Mouse (Mus musculus): ENCODE data around the gene Gart. TPM values are rescaled to one million over a fixed set of nuclear protein-coding genes. Genes with fewer than 3 reads are reported as not detected.

Gart gene
- polyA plus RNA-seq, 1 experiment from 2014 or later, result 72.6 TPM

GRCm38 (mm10) chr16:91605156-91605555 is 41.6 kb downstream of the Gart start:
- no peaks in the 10 kb centered on the region for H3K9me3 ChIP-seq
- H3K4me2 ChIP-seq, result no peak overlapping the region
- no peak overlapping the region for H3K9ac ChIP-seq
- no peak overlapping the region for H3K27ac ChIP-seq (replicated peaks)
- peaks cover 7% of the 10 kb centered on the region; the same call in 1 of the 2 replicates for H3K27me3 ChIP-seq (replicated peaks)
- no peaks in the 10 kb centered on the region for H3K36me3 ChIP-seq
- no peak for ATAC-seq (ENCODE audit: extremely low read depth, insufficient number of reproducible peaks, low FRiP score, low TSS enrichment)
- peaks cover 4% of the 10 kb centered on the region; the same call in 1 of the 2 replicates for H3K4me1 ChIP-seq
- 75% methylated on average over 6 of the region's 6 CpGs for WGBS
- no peak overlapping the region for H3K4me3 ChIP-seq

- no peak for ATAC-seq (ENCODE audit: extremely low read depth, insufficient number of reproducible peaks, low FRiP score, low TSS enrichment)
- Histone ChIP-seq H3K9me3 (no peaks in the 10 kb centered on the region), H3K9ac (no peak overlapping the region), H3K4me3 (no peak overlapping the region), H3K36me3 (no peaks in the 10 kb centered on the region), H3K27ac (replicated peaks) (no peak overlapping the region), H3K27me3 (replicated peaks) (peaks cover 20% of the 10 kb centered on the region; the same call in 1 of the 2 replicates), H3K4me2 (no peak overlapping the region), H3K4me1 (peaks cover 7% of the 10 kb centered on the region)
- WGBS, result 66% methylated on average over 9 of the region's 9 CpGs
Observed at GRCm38 (mm10) chr16:91601693-91602092, 45.1 kb downstream of the Gart start.

- no peak for ATAC-seq (ENCODE audit: extremely low read depth, insufficient number of reproducible peaks, low FRiP score, low TSS enrichment)
- Histone ChIP-seq H3K27me3 (replicated peaks) (peaks cover 20% of the 10 kb centered on the region; the same call in 1 of the 2 replicates), H3K4me3 (no peak overlapping the region), H3K4me2 (no peak overlapping the region), H3K27ac (replicated peaks) (no peak overlapping the region), H3K9ac (no peak overlapping the region), H3K9me3 (no peaks in the 10 kb centered on the region), H3K4me1 (peaks cover 13% of the 10 kb centered on the region), H3K36me3 (no peaks in the 10 kb centered on the region)
- 73% methylated on average over 4 of the region's 4 CpGs for WGBS
Observed at GRCm38 (mm10) chr16:91601081-91601480, 45.7 kb downstream of the Gart start.

GRCm38 (mm10) chr16:91599242-91599641 is 47.5 kb downstream of the Gart start:
- no peak for ATAC-seq (ENCODE audit: extremely low read depth, insufficient number of reproducible peaks, low FRiP score, low TSS enrichment)

GRCm38 (mm10) chr16:91597672-91598010 is 49.1 kb downstream of the Gart start, which contains the start of gene Tmem50b:
TSS of gene Tmem50b (minus strand) at chr16:91597800.
- Histone ChIP-seq H3K4me2 (peak within 1 kb of the TSS; percentile 87), H3K9ac (peak within 1 kb of the TSS; percentile 88), H3K36me3 (no peaks in the 10 kb centered on the region), H3K4me3 (peak within 1 kb of the TSS; percentile 84), H3K27ac (replicated peaks) (peak within 1 kb of the TSS; percentile 63), H3K27me3 (replicated peaks) (peaks cover 20% of the 10 kb centered on the region; the same call in 1 of the 2 replicates), H3K4me1 (peaks cover 13% of the 10 kb centered on the region), H3K9me3 (no peaks in the 10 kb centered on the region)
- under 1% methylated on average over 33 of the region's 34 CpGs for WGBS
- peak; percentile 100 for ATAC-seq (ENCODE audit: extremely low read depth, insufficient number of reproducible peaks, low FRiP score, low TSS enrichment)

More at GRCm38 (mm10) chr16:91599242-91599641, 47.5 kb downstream of the Gart start:
- no peaks in the 10 kb centered on the region for H3K36me3 ChIP-seq
- H3K27ac ChIP-seq (replicated peaks), result no peak overlapping the region
- no peaks in the 10 kb centered on the region for H3K9me3 ChIP-seq
- no peak overlapping the region for H3K4me3 ChIP-seq
- H3K4me2 ChIP-seq, result no peak overlapping the region
- H3K9ac ChIP-seq, result no peak overlapping the region
- H3K4me1 ChIP-seq, result peaks cover 13% of the 10 kb centered on the region
- peaks cover 20% of the 10 kb centered on the region; the same call in 1 of the 2 replicates for H3K27me3 ChIP-seq (replicated peaks)

- H3K27me3 ChIP-seq (replicated peaks), result peaks cover 20% of the 10 kb centered on the region; the same call in 1 of the 2 replicates
- no peaks in the 10 kb centered on the region for H3K9me3 ChIP-seq
- peaks cover under 1% of the 10 kb centered on the region; the same call in 1 of the 2 replicates for H3K36me3 ChIP-seq
- under 1% methylated on average over 75 of the region's 75 CpGs for WGBS
- peak overlapping the region; percentile 88 for H3K9ac ChIP-seq
- peaks cover 13% of the 10 kb centered on the region for H3K4me1 ChIP-seq
- H3K27ac ChIP-seq (replicated peaks), result peak overlapping the region; percentile 63
- peak; percentile 60 for ATAC-seq (ENCODE audit: extremely low read depth, insufficient number of reproducible peaks, low FRiP score, low TSS enrichment)
- peak overlapping the region; percentile 87 for H3K4me2 ChIP-seq
- peak overlapping the region; percentile 84 for H3K4me3 ChIP-seq
Observed at GRCm38 (mm10) chr16:91596779-91597671, 49.7 kb downstream of the Gart start.

GRCm38 (mm10) chr16:91596397-91596778 is 50.4 kb downstream of the Gart start:
- no peak for ATAC-seq (ENCODE audit: extremely low read depth, insufficient number of reproducible peaks, low FRiP score, low TSS enrichment)
- Histone ChIP-seq H3K27ac (replicated peaks) (no peak overlapping the region), H3K4me3 (peak overlapping the region; percentile 84), H3K4me2 (peak overlapping the region; percentile 87), H3K9ac (peak overlapping the region; percentile 88), H3K27me3 (replicated peaks) (peaks cover 15% of the 10 kb centered on the region; the same call in 1 of the 2 replicates), H3K9me3 (no peaks in the 10 kb centered on the region), H3K36me3 (peaks cover 3% of the 10 kb centered on the region; the same call in 1 of the 2 replicates), H3K4me1 (peaks cover 13% of the 10 kb centered on the region)
- WGBS, result 16% methylated on average over 9 of the region's 9 CpGs

- Histone ChIP-seq H3K9ac (no peak overlapping the region), H3K9me3 (no peaks in the 10 kb centered on the region), H3K4me3 (no peak overlapping the region), H3K27me3 (replicated peaks) (peaks cover 12% of the 10 kb centered on the region; the same call in 1 of the 2 replicates), H3K36me3 (peaks cover 3% of the 10 kb centered on the region; the same call in 1 of the 2 replicates), H3K4me1 (peaks cover 13% of the 10 kb centered on the region), H3K4me2 (no peak overlapping the region), H3K27ac (replicated peaks) (no peak overlapping the region)
- 78% methylated on average over 6 of the region's 6 CpGs for WGBS
- no peak for ATAC-seq (ENCODE audit: extremely low read depth, insufficient number of reproducible peaks, low FRiP score, low TSS enrichment)
Observed at GRCm38 (mm10) chr16:91595076-91595475, 51.7 kb downstream of the Gart start.

- Histone ChIP-seq H3K27ac (replicated peaks) (no peak overlapping the region), H3K4me1 (peaks cover 13% of the 10 kb centered on the region), H3K9me3 (no peaks in the 10 kb centered on the region), H3K27me3 (replicated peaks) (0 out of 2 replicates have a peak, but pooled peaks cover under 1% of the 10 kb centered on the region), H3K36me3 (peaks cover 3% of the 10 kb centered on the region; the same call in 1 of the 2 replicates), H3K4me2 (no peak overlapping the region), H3K9ac (no peak overlapping the region), H3K4me3 (no peak overlapping the region)
- WGBS, result 72% methylated on average over 3 of the region's 3 CpGs
- no peak for ATAC-seq (ENCODE audit: extremely low read depth, insufficient number of reproducible peaks, low FRiP score, low TSS enrichment)
Observed at GRCm38 (mm10) chr16:91593262-91593661, 53.5 kb downstream of the Gart start.

GRCm38 (mm10) chr16:91592162-91592561 is 54.6 kb downstream of the Gart start:
- H3K4me2 ChIP-seq, result no peak overlapping the region
- no peak overlapping the region for H3K9ac ChIP-seq
- no peak overlapping the region for H3K4me3 ChIP-seq
- H3K9me3 ChIP-seq, result no peaks in the 10 kb centered on the region
- peaks cover 9% of the 10 kb centered on the region for H3K4me1 ChIP-seq
- 58% methylated on average over 8 of the region's 8 CpGs for WGBS
- peaks cover 3% of the 10 kb centered on the region; the same call in 1 of the 2 replicates for H3K36me3 ChIP-seq
- H3K27ac ChIP-seq (replicated peaks), result no peak overlapping the region
- no peak for ATAC-seq (ENCODE audit: extremely low read depth, insufficient number of reproducible peaks, low FRiP score, low TSS enrichment)
- H3K27me3 ChIP-seq (replicated peaks), result no peaks in the 10 kb centered on the region

GRCm38 (mm10) chr16:91588703-91589102 is 58.0 kb downstream of the Gart start:
- H3K9me3 ChIP-seq, result no peaks in the 10 kb centered on the region
- no peak overlapping the region for H3K27ac ChIP-seq (replicated peaks)
- H3K4me2 ChIP-seq, result no peak overlapping the region
- no peak overlapping the region for H3K4me3 ChIP-seq
- H3K27me3 ChIP-seq (replicated peaks), result no peaks in the 10 kb centered on the region
- no peak for ATAC-seq (ENCODE audit: extremely low read depth, insufficient number of reproducible peaks, low FRiP score, low TSS enrichment)
- H3K4me1 ChIP-seq, result no peaks in the 10 kb centered on the region
- WGBS, result 81% methylated on average over 3 of the region's 3 CpGs
- H3K9ac ChIP-seq, result no peak overlapping the region
- H3K36me3 ChIP-seq, result peaks cover 30% of the 10 kb centered on the region

All from heart, embryonic 13.5 days (tissue).